In genomic region chr1:136557436-136557835, GRCm38 (mm10) we compare ENCODE assay signal across 17 mouse cellular contexts.
"Had no signal": no experiment of that assay in that cellular context is flagged by ENCODE, and none has a peak within 500 bp of the region (broad histone marks: within the 10 kb centered on the region; RNA-seq: fewer than 3 reads in every experiment).

No protein-coding gene starts in this region.

- ATAC-seq: midbrain, embryonic 16.5 days had no signal

- H3K9ac ChIP-seq: lung, embryonic 14.5 days; midbrain, embryonic 12.5 days; neural tube, embryonic 13.5 days; neural tube, embryonic 15.5 days; stomach, embryonic 15.5 days had no signal

- H3K4me3 ChIP-seq: midbrain, embryonic 10.5 days; midbrain, embryonic 12.5 days; myocyte; neural tube, embryonic 13.5 days; neural tube, embryonic 15.5 days; stomach, embryonic 15.5 days had no signal

- H3K9me3 ChIP-seq: midbrain, embryonic 10.5 days; midbrain, embryonic 12.5 days; neural tube, embryonic 13.5 days; neural tube, embryonic 15.5 days; stomach, embryonic 15.5 days had no signal

- H3K36me3 ChIP-seq: midbrain, embryonic 10.5 days; midbrain, embryonic 12.5 days; neural tube, embryonic 13.5 days; neural tube, embryonic 15.5 days; stomach, embryonic 15.5 days had no signal

- DNase-seq: lung, adult 18-20 months; lung, embryonic 14.5 days; lung, postnatal 10 days; lung, postnatal 4 days; midbrain, embryonic 14.5 days; retina, postnatal 1 day; right cerebral cortex, postnatal 14 days; thymus, adult 2 months; thymus, postnatal 36 days had no signal

- H3K4me1 ChIP-seq: midbrain, embryonic 12.5 days; neural tube, embryonic 15.5 days; stomach, embryonic 15.5 days had no signal

- H3K4me2 ChIP-seq: lung, embryonic 14.5 days; midbrain, embryonic 12.5 days; neural tube, embryonic 13.5 days; neural tube, embryonic 15.5 days; stomach, embryonic 15.5 days had no signal

- H3K27me3 ChIP-seq: midbrain, embryonic 12.5 days; neural tube, embryonic 13.5 days; neural tube, embryonic 15.5 days; stomach, embryonic 15.5 days had no signal

- H3K27ac ChIP-seq: midbrain, embryonic 10.5 days; midbrain, embryonic 12.5 days; neural tube, embryonic 13.5 days; neural tube, embryonic 15.5 days; stomach, embryonic 15.5 days; stomach, postnatal 0 days had no signal
